ENCODE assay signal across 18 mouse cellular contexts in the genomic region with DNA sequence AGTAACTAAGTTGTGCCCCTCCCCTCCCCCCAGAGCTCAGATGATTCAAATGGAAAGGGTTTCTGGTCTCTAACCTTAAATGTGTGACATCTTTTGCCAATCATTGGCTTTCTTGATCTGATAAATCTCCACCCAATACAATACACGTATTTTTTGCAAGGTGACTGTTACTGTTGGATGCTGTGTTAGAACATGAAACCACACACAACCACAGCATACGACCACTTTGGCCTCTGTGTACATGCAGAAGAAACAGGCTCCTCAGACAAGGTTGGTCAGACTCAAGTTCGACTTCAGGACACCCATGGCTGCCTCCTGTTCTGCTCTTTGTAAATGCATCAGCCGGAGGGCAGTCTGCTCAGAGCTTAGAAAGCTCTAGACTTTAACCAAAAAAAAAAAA. TPM values are rescaled to one million over a fixed set of nuclear protein-coding genes. Genes with fewer than 3 reads are reported as not detected.
A peak's percentile ranks its signal among the peaks of the same experiment; 100 is the strongest.
DNase-seq lines count a peak whose midpoint lies in the region; ATAC-seq and TF ChIP-seq lines count a peak whose summit lies in the region.
"Had no signal": no experiment of that assay in that cellular context is flagged by ENCODE, and none has a peak within 500 bp of the region (broad histone marks: within the 10 kb centered on the region; RNA-seq: fewer than 3 reads in every experiment).

No protein-coding gene starts in this region.

- peak; percentile 37 for DNase-seq in 416B (ENCODE audit: low read depth)
- DNase-seq in CD4-positive, CD25-positive, alpha-beta regulatory T cell, adult 2 months (ENCODE audit: low read depth, low spot score) = peak; percentile 58
- DNase-seq in MEL (ENCODE audit: low read depth, low spot score) = peak; percentile 71
- peak; percentile 36 for DNase-seq in naive thymus-derived CD4-positive, alpha-beta T cell, adult 2 months (ENCODE audit: low read depth)
- DNase-seq in left cerebral cortex, postnatal 25 days (ENCODE audit: low spot score in 2 of 2) = no peak
- DNase-seq in spleen, adult 12 weeks (ENCODE audit: low spot score) = no peak
- DNase-seq: adrenal gland, postnatal 25 days; cerebellum, adult 18-20 months; cerebellum, adult 9-11 months; forebrain, postnatal 0 days; gastrocnemius, postnatal 14 days; heart, postnatal 36 days had no signal

- TF ChIP-seq CTCF in MEL (IDR thresholded peaks at IDR 0.05 in 2 of 3, conservative IDR thresholded peaks at IDR 0.05 in 1 of 3; ENCODE audit: control insufficient read depth in 1 of 3, insufficient read depth in 1 of 3, low read depth in 2 of 3, low read length in 3 of 3, poor library complexity in 1 of 3, severe bottlenecking in 1 of 3) = no peak

- peaks cover 37 to 45% of the 10 kb centered on the region in 2 experiments for H3K4me1 ChIP-seq in MEL (ENCODE audit: control insufficient read depth in 1 of 2, insufficient read depth in 2 of 2, low read length in 2 of 2)
- H3K4me1 ChIP-seq in kidney, embryonic 15.5 days = peaks cover 16% of the 10 kb centered on the region
- H3K4me1 ChIP-seq: forebrain, embryonic 13.5 days had no signal

- no peaks in the 10 kb centered on the region for H3K9me3 ChIP-seq in MEL (replicated peaks; ENCODE audit: insufficient read depth, low read length)
- no peaks in the 10 kb centered on the region for H3K9me3 ChIP-seq in kidney, embryonic 15.5 days (replicated peaks)
- H3K9me3 ChIP-seq: embryonic facial prominence, embryonic 10.5 days; forebrain, embryonic 13.5 days; heart, embryonic 13.5 days; intestine, embryonic 15.5 days had no signal

- intact Hi-C loops in left cerebral cortex, postnatal 25 days (cut with DNase I) = no loop called here

- peaks cover 0 to 55% of the 10 kb centered on the region in 2 experiments; a peak in 2 of 4 replicates for H3K36me3 ChIP-seq in MEL (ENCODE audit: control insufficient read depth in 1 of 2, insufficient read depth in 2 of 2, low read length in 2 of 2)
- H3K36me3 ChIP-seq in kidney, embryonic 15.5 days = no peaks in the 10 kb centered on the region
- H3K36me3 ChIP-seq: embryonic facial prominence, embryonic 10.5 days; heart, embryonic 13.5 days; intestine, embryonic 15.5 days had no signal

- peak overlapping the region; percentile 37 to 49 for H3K4me3 ChIP-seq in MEL (ENCODE audit: control insufficient read depth in 1 of 2, insufficient read depth in 1 of 2, low read depth in 2 of 2, low read length in 2 of 2)
- no peak overlapping the region for H3K4me3 ChIP-seq in kidney, embryonic 15.5 days (replicated peaks)
- H3K4me3 ChIP-seq: embryonic facial prominence, embryonic 10.5 days; forebrain, embryonic 13.5 days; heart, embryonic 13.5 days; intestine, embryonic 15.5 days had no signal

- WGBS in kidney, embryonic 15.5 days = 80% methylated on average over 4 of the region's 4 CpGs

- H3K4me2 ChIP-seq in kidney, embryonic 15.5 days = no peak overlapping the region
- H3K4me2 ChIP-seq: forebrain, embryonic 13.5 days; heart, embryonic 13.5 days; intestine, embryonic 15.5 days had no signal

- peak overlapping the region; percentile 52 for H3K9ac ChIP-seq in MEL (ENCODE audit: control insufficient read depth, low read depth, low read length, poor library complexity, severe bottlenecking)
- H3K9ac ChIP-seq in kidney, embryonic 15.5 days = no peak overlapping the region
- H3K9ac ChIP-seq: forebrain, embryonic 13.5 days; forebrain, postnatal 0 days; heart, embryonic 13.5 days; intestine, embryonic 15.5 days had no signal

- TF ChIP-seq EP300 in MEL (IDR thresholded peaks at IDR 0.05; ENCODE audit: low read depth in 1 of 2, low read length in 2 of 2) = no peak; a peak in 1 of 4 replicates

- no peak for TF ChIP-seq RAD21 in MEL (IDR thresholded peaks at IDR 0.05; ENCODE audit: low read depth, low read length)

- TF ChIP-seq POLR2A in MEL (IDR thresholded peaks at IDR 0.05; ENCODE audit: control insufficient read depth in 1 of 2, insufficient read depth in 1 of 2, low read depth in 1 of 2, low read length in 2 of 2, poor library complexity in 1 of 2) = peak in 1 of 2 experiments; percentile 48; a peak in 1 of 4 replicates

- H3K27me3 ChIP-seq in MEL (ENCODE audit: control insufficient read depth in 1 of 2, insufficient read depth in 2 of 2, low read length in 2 of 2) = no peaks in the 10 kb centered on the region
- no peaks in the 10 kb centered on the region for H3K27me3 ChIP-seq in kidney, embryonic 15.5 days
- H3K27me3 ChIP-seq: forebrain, embryonic 13.5 days; heart, embryonic 13.5 days; intestine, embryonic 15.5 days had no signal

- peak overlapping the region; percentile 78 for H3K27ac ChIP-seq in MEL (ENCODE audit: control insufficient read depth, low read depth, low read length)
- H3K27ac ChIP-seq in kidney, embryonic 15.5 days = no peak overlapping the region
- H3K27ac ChIP-seq: embryonic facial prominence, embryonic 10.5 days; forebrain, embryonic 13.5 days; heart, embryonic 13.5 days; intestine, embryonic 15.5 days had no signal

- no peak for ATAC-seq in kidney, embryonic 15.5 days (replicated peaks; ENCODE audit: low FRiP score)
- ATAC-seq: forebrain, embryonic 13.5 days; hindbrain, embryonic 16.5 days; intestine, embryonic 15.5 days had no signal

- H3K79me2 ChIP-seq in MEL (ENCODE audit: control insufficient read depth, insufficient read depth, low read length, poor library complexity) = no peaks in the 10 kb centered on the region

TF ChIP-seq in MEL, 35 proteins besides CTCF, POLR2A, EP300 and RAD21:
- TF ChIP-seq GATA1 (IDR thresholded peaks at IDR 0.05; ENCODE audit: low read depth, low read length) (peak; percentile 39), NELFE (IDR thresholded peaks at IDR 0.05; ENCODE audit: low read depth, low read length) (peak; percentile 47), POLR2AphosphoS2 (IDR thresholded peaks at IDR 0.05; ENCODE audit: low read length) (peak; percentile 30; the same call in 1 of the 2 replicates), TBP (IDR thresholded peaks at IDR 0.05; ENCODE audit: low read depth, low read length) (peak; percentile 67), SMC3 (IDR thresholded peaks at IDR 0.05; ENCODE audit: low read depth, low read length) (no peak), POLR2AphosphoS5 (IDR thresholded peaks at IDR 0.05; ENCODE audit: borderline replicate concordance, low read depth, low read length) (no peak), MAX (IDR thresholded peaks at IDR 0.05; ENCODE audit: low read length) (no peak), MEF2A (IDR thresholded peaks at IDR 0.05; ENCODE audit: extremely low read depth, insufficient replicate concordance, low read depth, low read length, poor library complexity, severe bottlenecking) (no peak), TAL1 (IDR thresholded peaks at IDR 0.05; ENCODE audit: low read length) (no peak), ETS1 (IDR thresholded peaks at IDR 0.05; ENCODE audit: low read depth, low read length) (peak; percentile 56)

RNA-seq across cellular contexts. Expression of a gene that starts 14.4 kb away (rescaled TPM):
- total RNA-seq in MEL (2012; rRNA removed) = 2.0 and 4.6 TPM in 2 replicates
- polyA plus RNA-seq in MEL (2012; ENCODE audit: insufficient read depth in 1 of 2, insufficient read length in 2 of 2, low read depth in 1 of 2, low replicate concordance in 2 of 2, missing spikeins in 1 of 2) = 1 to 10 TPM in 1 of 2 experiments, not detected in 1; 4.6 TPM
- polyA plus RNA-seq in kidney, embryonic 15.5 days (2015; fragmentation: Nextera tagmentation; extraction: Ambion mirVana) = 58.1 and 63.7 TPM in 2 replicates
- 10 to 100 TPM; 54.5 to 58.2 TPM for total RNA-seq in left cerebral cortex, postnatal 25 days (2021)

Comparison
In these comparisons a context has a peak if more than half of its experiments do, and no peak if none do; other contexts are left out.
1. DNase-seq: peak in 416B (single experiment), CD4-positive, CD25-positive, alpha-beta regulatory T cell, adult 2 months (single experiment), MEL (single experiment) and naive thymus-derived CD4-positive, alpha-beta T cell, adult 2 months (single experiment); none in left cerebral cortex, postnatal 25 days (0 of 2) and spleen, adult 12 weeks (single experiment).